In the genomic region with DNA sequence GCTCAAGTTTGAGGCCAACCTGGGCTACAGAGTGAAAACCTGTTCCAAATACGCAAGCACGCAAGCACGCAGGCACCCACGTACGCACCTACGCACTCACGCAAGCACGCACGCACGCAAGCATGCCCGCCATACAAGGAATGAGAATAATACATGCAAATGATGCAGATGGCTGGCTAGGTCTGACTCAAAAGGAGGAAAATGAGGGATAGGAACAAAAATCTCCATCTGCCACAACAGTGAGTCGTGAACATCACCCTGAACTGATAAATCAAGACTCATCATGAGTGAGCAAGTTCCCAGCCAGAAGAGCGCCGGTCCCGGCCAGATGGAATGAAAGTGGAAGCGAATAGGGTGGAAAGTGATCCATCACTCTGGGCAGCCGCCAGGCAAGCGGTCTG, we compare ENCODE assay signal across 11 mouse cellular contexts. TPM values are rescaled to one million over a fixed set of nuclear protein-coding genes. Genes with fewer than 3 reads are reported as not detected.
DNase-seq lines count a peak whose midpoint lies in the region; ATAC-seq and TF ChIP-seq lines count a peak whose summit lies in the region.
"Had no signal": no experiment of that assay in that cellular context is flagged by ENCODE, and none has a peak within 500 bp of the region (broad histone marks: within the 10 kb centered on the region; RNA-seq: fewer than 3 reads in every experiment).

No protein-coding gene starts in this region.

- H3K4me3 ChIP-seq in hindbrain, postnatal 0 days (ENCODE audit: low read length): no peak overlapping the region
- no peak overlapping the region for H3K4me3 ChIP-seq in hindbrain, embryonic 14.5 days (replicated peaks; ENCODE audit: low read length)
- H3K4me3 ChIP-seq in ES-E14 (ENCODE audit: insufficient read depth in 1 of 2, low read depth in 1 of 2, low read length in 2 of 2, poor library complexity in 1 of 2, severe bottlenecking in 1 of 2): peak overlapping the region; percentile 18 to 20; a peak in 2 of 4 replicates
- H3K4me3 ChIP-seq: embryonic facial prominence, embryonic 13.5 days; hindbrain, embryonic 12.5 days had no signal

- ATAC-seq in hindbrain, postnatal 0 days: peak; percentile 39; the same call in 1 of the 2 replicates
- no peak for ATAC-seq in hindbrain, embryonic 14.5 days (ENCODE audit: low FRiP score)
- 0 out of 2 replicates have a peak, but pooled peaks have one; percentile 12 for ATAC-seq in granulocyte monocyte progenitor cell, adult 5-6 weeks (replicated peaks; ENCODE audit: poor library complexity, severe bottlenecking)

- no peak for TF ChIP-seq CTCF in hindbrain, postnatal 0 days (IDR thresholded peaks at IDR 0.05; ENCODE audit: low read depth)

- H3K36me3 ChIP-seq in hindbrain, postnatal 0 days (ENCODE audit: insufficient read depth, low read length): no peaks in the 10 kb centered on the region
- no peaks in the 10 kb centered on the region for H3K36me3 ChIP-seq in hindbrain, embryonic 14.5 days (replicated peaks; ENCODE audit: control insufficient read depth, insufficient read depth)
- no peaks in the 10 kb centered on the region for H3K36me3 ChIP-seq in ES-E14 (ENCODE audit: control insufficient read depth, insufficient read depth, low read length, poor library complexity, severe bottlenecking)
- H3K36me3 ChIP-seq: embryonic facial prominence, embryonic 13.5 days; hindbrain, embryonic 12.5 days had no signal

- no peak overlapping the region for H3K27ac ChIP-seq in hindbrain, postnatal 0 days
- H3K27ac ChIP-seq in hindbrain, embryonic 14.5 days: no peak overlapping the region
- no peak overlapping the region; the same call in 1 of the 2 replicates for H3K27ac ChIP-seq in ES-E14 (ENCODE audit: insufficient read depth, low read depth, low read length, poor library complexity, severe bottlenecking)
- H3K27ac ChIP-seq: embryonic facial prominence, embryonic 13.5 days; hindbrain, embryonic 12.5 days had no signal

- H3K27me3 ChIP-seq in hindbrain, postnatal 0 days (ENCODE audit: insufficient read depth, low read length): no peaks in the 10 kb centered on the region
- H3K27me3 ChIP-seq in hindbrain, embryonic 14.5 days (ENCODE audit: control insufficient read depth, insufficient read depth, low read length): no peaks in the 10 kb centered on the region
- H3K27me3 ChIP-seq: embryonic facial prominence, embryonic 13.5 days; hindbrain, embryonic 12.5 days had no signal

- DNase-seq in hindbrain, postnatal 0 days (ENCODE audit: low spot score): peak; percentile 36
- DNase-seq in hindbrain, embryonic 14.5 days (ENCODE audit: low spot score): no peak
- DNase-seq in ES-E14 (ENCODE audit: low read depth, low spot score): no peak
- DNase-seq in right cerebral cortex, adult 18-20 months: peak; percentile 85
- DNase-seq in spleen, postnatal 10 days (ENCODE audit: low spot score in 2 of 2): no peak
- no peak for DNase-seq in spleen, adult 12 weeks (ENCODE audit: low spot score)
- DNase-seq in kidney, postnatal 4 days: no peak
- DNase-seq: lung, embryonic 14.5 days had no signal

- no peaks in the 10 kb centered on the region for H3K9me3 ChIP-seq in hindbrain, postnatal 0 days (ENCODE audit: low read length)
- H3K9me3 ChIP-seq in hindbrain, embryonic 14.5 days (ENCODE audit: control insufficient read depth, low read length): no peaks in the 10 kb centered on the region
- no peaks in the 10 kb centered on the region for H3K9me3 ChIP-seq in ES-E14 (ENCODE audit: control insufficient read depth, insufficient read depth, low read depth, low read length)
- H3K9me3 ChIP-seq: embryonic facial prominence, embryonic 13.5 days; hindbrain, embryonic 12.5 days had no signal

- H3K9ac ChIP-seq in hindbrain, postnatal 0 days (replicated peaks; ENCODE audit: low read length): no peak overlapping the region
- H3K9ac ChIP-seq in hindbrain, embryonic 14.5 days: no peak overlapping the region
- peak overlapping the region; percentile 40; the same call in 1 of the 2 replicates for H3K9ac ChIP-seq in ES-E14 (ENCODE audit: insufficient read depth, low read depth, low read length, poor library complexity, severe bottlenecking)
- H3K9ac ChIP-seq: embryonic facial prominence, embryonic 13.5 days; hindbrain, embryonic 12.5 days; lung, embryonic 14.5 days had no signal

- 81% methylated on average over 18 of the region's 18 CpGs for WGBS in hindbrain, postnatal 0 days
- WGBS in hindbrain, embryonic 14.5 days: 81% methylated on average over 18 of the region's 18 CpGs

- in situ Hi-C loops in ES-E14 (cut with MboI; ENCODE audit: low sequenced_read_pairs in 2 of 2, unreplicated experiment in 2 of 2): no loop called here

- no peaks in the 10 kb centered on the region for H3K4me1 ChIP-seq in hindbrain, postnatal 0 days (ENCODE audit: insufficient read depth, low read length)
- 0 out of 2 replicates have a peak, but pooled peaks cover 6% of the 10 kb centered on the region for H3K4me1 ChIP-seq in hindbrain, embryonic 14.5 days (replicated peaks; ENCODE audit: control insufficient read depth, insufficient read depth, low read length)
- peaks cover 0 to 4% of the 10 kb centered on the region in 2 experiments; a peak in 2 of 4 replicates for H3K4me1 ChIP-seq in ES-E14 (ENCODE audit: control insufficient read depth in 2 of 2, insufficient read depth in 2 of 2, low read length in 2 of 2, poor library complexity in 1 of 2)
- H3K4me1 ChIP-seq: hindbrain, embryonic 12.5 days had no signal

- H3K4me2 ChIP-seq in hindbrain, postnatal 0 days (ENCODE audit: low read depth, low read length): no peak overlapping the region
- no peak overlapping the region for H3K4me2 ChIP-seq in hindbrain, embryonic 14.5 days (replicated peaks)
- H3K4me2 ChIP-seq: embryonic facial prominence, embryonic 13.5 days; hindbrain, embryonic 12.5 days; lung, embryonic 14.5 days had no signal

TF ChIP-seq in ES-E14, 5 proteins besides CTCF, POLR2A, EP300 and RAD21:
- TF ChIP-seq ZNF384 (IDR thresholded peaks at IDR 0.05; ENCODE audit: low read depth, low read length) (no peak), MAFK (IDR thresholded peaks at IDR 0.05; ENCODE audit: insufficient read depth, low read depth, low read length) (0 out of 2 replicates have a peak, but pooled peaks have one; percentile 22)

RNA-seq across cellular contexts. Expression of a gene that starts 22.7 kb away (rescaled TPM):
- total RNA-seq in hindbrain, postnatal 0 days (2014; rRNA removed): 1.6 and 3.3 TPM in 2 replicates
- polyA plus RNA-seq in hindbrain, postnatal 0 days (2015; fragmentation: Nextera tagmentation; extraction: Ambion mirVana): 1.2 and 1.6 TPM in 2 replicates
- polyA plus RNA-seq in hindbrain, embryonic 14.5 days (2014; fragmentation: Nextera tagmentation; extraction: Ambion mirVana): 0.65 and 1.3 TPM in 2 replicates
- total RNA-seq in ES-E14 (2012; rRNA removed): 2.6 and 3.8 TPM in 2 replicates
- 0.11 TPM in 1 of 2 replicates, not detected in the other for total RNA-seq in granulocyte monocyte progenitor cell, adult 5-6 weeks (2014; fragmentation: Nextera tagmentation)
- total RNA-seq in granulocyte monocyte progenitor cell, adult 5-6 weeks (2017): 0.10 TPM in 1 of 2 replicates, not detected in the other

Comparison
In these comparisons a context has a peak if more than half of its experiments do, and no peak if none do; other contexts are left out.
1. DNase-seq: peak in hindbrain, postnatal 0 days (single experiment) and right cerebral cortex, adult 18-20 months (single experiment); none in hindbrain, embryonic 14.5 days (single experiment), ES-E14 (single experiment), spleen, postnatal 10 days (0 of 2), spleen, adult 12 weeks (single experiment) and kidney, postnatal 4 days (0 of 2).
2. H3K4me3 ChIP-seq: peak in ES-E14 (2 of 2); none in hindbrain, postnatal 0 days (single experiment) and hindbrain, embryonic 14.5 days (single experiment).